Mouse (Mus musculus) bone marrow, adult 2 months (tissue): ENCODE data around the gene Col13a1.

Source experiments
- CTCF ChIP-seq: fragments of 200-500 bp; IDR thresholded peaks from 2 replicates; pipeline ENCODE4 v1.5.1; 2011; ENCODE audit warnings: low read length, control low read depth; ENCODE audit not compliant: control insufficient read depth, insufficient read depth
- POLR2A ChIP-seq: fragments of 200-500 bp; IDR thresholded peaks from 2 replicates; pipeline ENCODE4 v1.6.1; 2011; ENCODE audit warnings: low read depth, mild to moderate bottlenecking, control low read depth, low read length, borderline replicate concordance; ENCODE audit not compliant: control insufficient read depth

GRCm38 (mm10) chr10:61894564-61894963, 84.3 kb downstream of the Col13a1 start:
- TF ChIP-seq CTCF = no peak
- TF ChIP-seq POLR2A = no peak
